Mouse (Mus musculus): Measurements from ENCODE around the gene Flt3l.

DNA sequence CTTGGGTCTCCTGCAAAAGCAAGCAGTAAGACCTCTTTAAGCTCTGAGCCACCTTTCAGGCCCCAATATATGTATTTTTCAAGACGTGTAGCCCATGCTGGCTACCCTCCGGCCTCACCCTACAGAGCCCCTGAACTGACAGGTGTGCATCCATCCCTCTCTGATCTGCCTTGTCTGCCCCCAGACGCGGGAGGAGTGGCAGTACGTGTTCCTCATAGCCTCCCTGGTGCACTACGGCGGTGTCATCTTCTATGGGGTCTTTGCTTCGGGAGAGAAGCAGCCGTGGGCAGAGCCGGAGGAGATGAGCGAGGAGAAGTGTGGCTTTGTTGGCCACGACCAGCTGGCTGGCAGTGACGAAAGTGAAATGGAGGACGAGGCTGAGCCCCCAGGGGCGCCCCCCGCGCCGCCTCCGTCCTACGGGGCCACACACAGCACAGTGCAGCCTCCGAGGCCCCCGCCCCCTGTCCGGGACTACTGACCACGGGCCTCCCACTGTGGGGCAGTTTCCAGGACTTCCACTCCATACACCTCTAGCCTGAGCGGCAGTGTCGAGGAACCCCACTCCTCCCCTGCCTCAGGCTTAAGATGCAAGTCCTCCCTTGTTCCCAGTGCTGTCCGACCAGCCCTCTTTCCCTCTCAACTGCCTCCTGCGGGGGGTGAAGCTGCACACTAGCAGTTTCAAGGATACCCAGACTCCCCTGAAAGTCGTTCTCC is 38.5 kb upstream of the Flt3l start:
- TF ChIP-seq CTCF (IDR thresholded peaks at IDR 0.05; ENCODE audit: borderline replicate concordance, extremely low read depth, insufficient read depth, insufficient read length) = no peak
- no peak for TF ChIP-seq POLR2A (IDR thresholded peaks at IDR 0.05; ENCODE audit: borderline replicate concordance, extremely low read depth, insufficient read depth, insufficient read length, poor library complexity, severe bottlenecking)

Measured in brain, embryonic 14.5 days (tissue).